Mouse (Mus musculus) CH12.LX (cell line): ENCODE measurements around the gene Cfap70.

ENCODE experiments used
- CHD2 ChIP-seq: IDR thresholded peaks from 2 replicates; pipeline ENCODE4 v1.6.1; 2011; ENCODE audit warnings: low read length, improper control_type of control experiment
- CTCF ChIP-seq, 2 experiments: IDR thresholded peaks in 1 of 2; conservative IDR thresholded peaks in 1 of 2; 2 replicates each; pipeline ENCODE4 v1.5.1; 2011 to 2012; ENCODE audit warnings: low read depth in 2 of 2, low read length in 2 of 2, improper control_type of control experiment in 1 of 2, inconsistent platforms in 1 of 2, mild to moderate bottlenecking in 1 of 2, moderate library complexity in 1 of 2
- ELF1 ChIP-seq: IDR thresholded peaks from 2 replicates; pipeline ENCODE4 v1.6.1; 2014; ENCODE audit warnings: low read depth, mild to moderate bottlenecking, inconsistent platforms, low read length, improper control_type of control experiment
- EP300 ChIP-seq: IDR thresholded peaks from 2 replicates; pipeline ENCODE4 v1.6.1; 2011; ENCODE audit warnings: low read length, improper control_type of control experiment
- HCFC1 ChIP-seq: IDR thresholded peaks from 2 replicates; pipeline ENCODE4 v1.6.1; 2012; ENCODE audit warnings: low read depth, mild to moderate bottlenecking, inconsistent platforms, low read length, improper control_type of control experiment
- MAZ ChIP-seq: IDR thresholded peaks from 2 replicates; pipeline ENCODE4 v1.6.1; 2012; ENCODE audit warnings: low read depth, mild to moderate bottlenecking, inconsistent platforms, low read length, improper control_type of control experiment, moderate library complexity
- MEF2A ChIP-seq: IDR thresholded peaks from 2 replicates; pipeline ENCODE4 v1.6.1; 2014; ENCODE audit warnings: low read depth, mild to moderate bottlenecking, inconsistent platforms, low read length, improper control_type of control experiment, borderline replicate concordance
- MXI1 ChIP-seq: IDR thresholded peaks from 2 replicates; pipeline ENCODE4 v1.6.1; 2011; ENCODE audit warnings: mild to moderate bottlenecking, low read depth, low read length, improper control_type of control experiment
- POLR2A ChIP-seq: IDR thresholded peaks from 2 replicates; pipeline ENCODE4 v1.6.1; 2011; ENCODE audit warnings: low read depth, mild to moderate bottlenecking, improper control_type of control experiment, low read length
- RCOR1 ChIP-seq: conservative IDR thresholded peaks from 2 replicates; pipeline ENCODE4 v1.6.1; 2012; ENCODE audit warnings: low read depth, mild to moderate bottlenecking, inconsistent platforms, low read length, improper control_type of control experiment
- TCF12 ChIP-seq: IDR thresholded peaks from 2 replicates; pipeline ENCODE4 v1.6.1; 2014; ENCODE audit warnings: low read depth, mild to moderate bottlenecking, inconsistent platforms, low read length, improper control_type of control experiment
- ZMIZ1 ChIP-seq: IDR thresholded peaks from 2 replicates; pipeline ENCODE4 v1.6.1; 2012; ENCODE audit warnings: low read depth, mild to moderate bottlenecking, inconsistent platforms, low read length, improper control_type of control experiment

- no peak for TF ChIP-seq CTCF (conservative IDR thresholded peaks at IDR 0.05 in 1 of 2, IDR thresholded peaks at IDR 0.05 in 1 of 2; ENCODE audit: low read depth in 2 of 2, low read length in 2 of 2)
- TF ChIP-seq MAZ: no peak
- no peak for TF ChIP-seq MEF2A
- TF ChIP-seq MXI1: no peak
- TF ChIP-seq CHD2: no peak
- TF ChIP-seq ELF1: no peak
- TF ChIP-seq POLR2A: no peak
- no peak for TF ChIP-seq TCF12
- no peak for TF ChIP-seq HCFC1
- no peak for TF ChIP-seq ZMIZ1
- TF ChIP-seq EP300: no peak
- TF ChIP-seq RCOR1: no peak
Measured at GRCm38 (mm10) chr14:20477261-20478025, 25.4 kb upstream of the Cfap70 start.
